Mouse (Mus musculus) Patski (cell line): ENCODE data around the gene H2afy. TPM values are rescaled to one million over a fixed set of nuclear protein-coding genes. Genes with fewer than 3 reads are reported as not detected.

Source experiments
- ATAC-seq: fragments of 100-300 bp; one replicate; pipeline ENCODE4 v1.8.0; 2021
- CTCF ChIA-PET: fragments of 350-600 bp; sonication (Branson Sonifier 250); formaldehyde crosslinking; loops from one replicate; lab custom pipeline; 2022; ENCODE audit warnings: inconsistent platforms; lab: Charles Lee
- POLR2A ChIA-PET: fragments of 350-600 bp; sonication (Branson Sonifier 250); formaldehyde crosslinking; loops from one replicate; lab custom pipeline; 2022; ENCODE audit warnings: antibody characterized with exemption, inconsistent platforms; lab: Charles Lee
- DNase-seq: peaks from one replicate; pipeline ENCODE4 v3.0.0-alpha.2; 2011; ENCODE audit warnings: low read depth, low spot score
- H3K27me3 ChIP-seq: fragments of 371-371 bp; one replicate; pipeline ENCODE4 v1.5.1; 2021
- CTCF ChIP-seq: fragments of 100-300 bp; IDR thresholded peaks from one replicate; pipeline ENCODE4 v1.5.1; 2021
- in situ Hi-C: fragments of 300-500 bp; cut with MboI; formaldehyde crosslinking; loops from 3 replicates; pipeline ENCODE4 v1.11.1; 2018; ENCODE audit warnings: low pct_unique_long_range_greater_than_20kb, mixed read lengths
- polyA plus RNA-seq: library from polyadenylated mRNA; unstranded; gene quantifications from one replicate; pipeline ENCODE4 v1.2.3, GENCODE M21; 2021

The H2afy gene
- 185 TPM for polyA plus RNA-seq

DNA sequence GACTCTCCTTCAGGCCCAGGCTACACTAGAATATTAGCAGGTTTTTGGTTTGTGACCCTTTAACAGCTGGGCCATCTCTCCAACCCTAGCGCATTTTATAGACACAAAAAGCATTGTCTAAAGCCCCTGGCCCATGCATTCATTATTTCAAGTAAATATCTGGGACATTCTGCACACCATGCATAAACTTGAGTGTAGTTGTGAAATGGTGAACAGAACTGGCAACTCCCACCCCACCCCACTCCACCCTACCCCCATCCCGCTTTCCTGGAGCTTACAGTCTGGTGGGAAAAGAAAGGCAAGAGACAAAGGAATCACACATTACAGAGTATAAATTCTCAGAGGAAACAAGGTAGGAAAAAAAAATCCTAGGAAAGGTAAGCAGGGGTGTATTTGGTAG is at the start of gene H2afy:
Gene H2afy, minus strand, starts transcription at position 162 of the 400 bp plus-strand sequence.
- in situ Hi-C loops: no loop called here
- CTCF ChIA-PET: interaction anchor here (0.8 to 1.5 kb wide), 2 partner anchors 16 to 32 kb away, joined by 3 read pairs; no protein-coding TSS in a partner anchor

GRCm38 (mm10) chr13:56183687-56184086 is 47.5 kb upstream of the H2afy start:
- ChIA-PET POLR2A (no interaction called here), CTCF (interaction anchor here (1.3 kb wide), 1 partner anchor 16 kb away, joined by 3 read pairs; no protein-coding TSS in a partner anchor)
- no peak for TF ChIP-seq CTCF
- DNase-seq: no peak
- ATAC-seq: no peak
- in situ Hi-C loops: no loop called here
- peaks cover 4% of the 10 kb centered on the region for H3K27me3 ChIP-seq

More for the DNA sequence above, at the start of gene H2afy:
- ATAC-seq (no peak), DNase-seq (no peak)
- POLR2A ChIA-PET: interaction anchor here (0.6 to 1.4 kb wide), 3 partner anchors 10 to 985 kb away, joined by 3 to 5 read pairs (median 4); no protein-coding TSS in a partner anchor
- TF ChIP-seq CTCF: no peak
- H3K27me3 ChIP-seq: peaks cover 6% of the 10 kb centered on the region

GRCm38 (mm10) chr13:56181424-56181823 is 45.3 kb upstream of the H2afy start:
- POLR2A ChIA-PET: no interaction called here

GRCm38 (mm10) chr13:56178416-56179035 is 42.4 kb upstream of the H2afy start, which contains the start of gene Tifab:
Tifab (minus strand) TSS chr13:56178885.
- TF ChIP-seq CTCF: no peak
- ATAC-seq (no peak), DNase-seq (no peak)
- in situ Hi-C loops: no loop called here
- peaks cover 12% of the 10 kb centered on the region for H3K27me3 ChIP-seq
- ChIA-PET POLR2A (no interaction called here), CTCF (no interaction called here)

More at GRCm38 (mm10) chr13:56181424-56181823, 45.3 kb upstream of the H2afy start:
- no peak for ATAC-seq
- no peak for TF ChIP-seq CTCF
- H3K27me3 ChIP-seq: peaks cover 8% of the 10 kb centered on the region
- no peak for DNase-seq
- in situ Hi-C loops: no loop called here
- CTCF ChIA-PET: no interaction called here

DNA sequence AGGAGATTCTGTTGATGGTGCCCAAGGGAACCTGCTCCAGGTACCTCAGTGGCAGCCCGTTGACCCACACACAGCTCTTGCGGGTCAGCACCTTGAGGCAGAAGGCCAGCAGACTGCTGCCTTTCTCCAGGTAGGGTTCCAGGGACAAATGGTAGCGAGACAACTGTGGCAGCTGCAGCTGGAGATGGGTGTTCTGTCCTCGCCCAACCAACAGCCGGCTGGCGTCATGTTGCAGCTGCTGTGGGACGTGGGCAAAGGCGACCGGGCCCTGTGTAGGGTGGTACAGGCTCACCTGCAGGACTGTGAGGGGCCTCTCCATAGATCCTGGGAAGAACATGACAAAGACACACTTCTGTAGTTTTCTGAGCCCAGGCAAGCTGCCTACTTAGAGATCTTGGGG is 40.1 kb upstream of the H2afy start:
- no peak for DNase-seq
- ATAC-seq: no peak
- H3K27me3 ChIP-seq: peaks cover 18% of the 10 kb centered on the region
- CTCF ChIA-PET: no interaction called here
- in situ Hi-C loops: no loop called here
- POLR2A ChIA-PET: no interaction called here
- no peak for TF ChIP-seq CTCF

GRCm38 (mm10) chr13:56175848-56176247 is 39.7 kb upstream of the H2afy start:
- ChIA-PET CTCF (no interaction called here), POLR2A (no interaction called here)
- H3K27me3 ChIP-seq: peaks cover 18% of the 10 kb centered on the region
- ATAC-seq (no peak), DNase-seq (no peak)
- no peak for TF ChIP-seq CTCF
- in situ Hi-C loops: no loop called here

- DNase-seq: no peak
- in situ Hi-C loops: no loop called here
- POLR2A ChIA-PET: no interaction called here
- peaks cover 14% of the 10 kb centered on the region for H3K27me3 ChIP-seq
- ATAC-seq: no peak
- TF ChIP-seq CTCF: no peak
- CTCF ChIA-PET: no interaction called here
Observed at GRCm38 (mm10) chr13:56172901-56173545, 36.9 kb upstream of the H2afy start.

DNA sequence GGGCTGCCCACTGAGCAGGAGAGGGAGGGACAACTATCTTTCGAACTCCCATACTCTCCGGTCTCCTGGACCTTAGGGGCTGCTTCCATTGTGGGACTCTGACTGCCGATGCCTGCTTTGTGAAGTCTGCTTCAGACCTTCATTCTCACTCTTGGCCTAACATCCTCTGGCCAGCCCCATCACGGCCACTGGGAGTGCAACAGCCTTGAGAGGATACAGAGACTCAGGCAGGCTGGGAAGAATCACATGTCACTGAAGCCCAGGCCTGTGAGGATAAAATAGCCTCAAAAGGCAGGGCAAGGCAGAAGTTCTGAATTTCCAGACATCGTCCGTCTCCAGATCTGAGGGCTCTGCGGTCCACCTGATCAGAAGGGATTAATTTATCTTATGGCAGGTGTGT is 35.9 kb upstream of the H2afy start:
- DNase-seq: no peak
- ATAC-seq: no peak
- no peak for TF ChIP-seq CTCF
- in situ Hi-C loops: no loop called here
- ChIA-PET POLR2A (no interaction called here), CTCF (no interaction called here)
- H3K27me3 ChIP-seq: peaks cover 14% of the 10 kb centered on the region

- CTCF ChIA-PET: interaction anchor here (1.1 to 1.8 kb wide), 5 partner anchors 9 to 33 kb away, joined by 3 to 12 read pairs (median 3); partner anchors contain the start of gene H2afy
- POLR2A ChIA-PET: no interaction called here
- no peak for DNase-seq
- ATAC-seq: no peak
- in situ Hi-C loops: no loop called here
- TF ChIP-seq CTCF: no peak
- H3K27me3 ChIP-seq: peaks cover 11% of the 10 kb centered on the region
Observed at GRCm38 (mm10) chr13:56168403-56168781, 32.2 kb upstream of the H2afy start.

DNA sequence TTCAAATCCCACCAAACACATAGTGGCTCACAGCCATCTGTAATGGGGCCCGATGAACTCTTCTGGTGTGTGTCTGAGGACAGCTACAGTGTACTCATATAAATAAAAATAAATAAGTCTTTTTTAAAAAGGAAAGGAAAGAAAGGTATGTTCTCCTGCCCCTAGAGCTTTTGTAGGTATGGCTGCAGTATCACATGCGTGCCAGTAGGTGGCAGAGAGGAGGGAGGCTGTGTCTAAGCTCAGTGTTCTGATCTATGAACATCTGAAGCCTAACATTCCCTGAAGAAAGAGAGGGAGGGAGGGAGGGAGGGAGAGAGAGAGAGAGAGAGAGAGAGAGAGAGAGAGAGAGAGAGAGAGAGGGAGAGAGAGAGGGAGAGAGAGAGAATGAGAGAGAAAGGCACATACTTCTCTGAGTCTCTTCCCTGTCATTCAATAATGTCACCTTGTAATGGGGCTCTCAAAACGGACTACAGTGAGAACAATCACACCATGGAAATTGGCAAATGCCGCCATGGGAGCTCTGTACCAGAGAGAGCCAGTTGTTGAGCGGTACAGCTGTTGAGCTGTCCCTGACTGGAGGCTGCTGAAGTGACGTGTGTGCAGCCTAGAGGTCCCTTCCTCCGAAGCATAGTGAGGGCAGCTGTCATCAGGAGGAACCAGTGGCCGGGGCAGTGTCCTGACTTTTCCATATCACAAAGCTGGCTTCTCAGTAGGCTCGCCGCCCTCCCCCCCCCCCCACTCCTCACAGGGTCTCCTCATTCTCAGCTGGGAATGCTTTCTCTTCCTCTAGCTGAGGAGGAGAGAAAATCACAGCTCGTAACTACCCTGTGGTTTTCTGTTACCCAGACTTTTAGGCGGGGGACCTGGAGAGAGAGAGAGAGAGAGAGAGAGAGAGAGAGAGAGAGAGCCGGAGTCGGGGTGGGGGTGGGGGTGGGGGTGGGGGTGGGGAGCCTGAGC is 31.6 kb upstream of the H2afy start:
- DNase-seq (no peak), ATAC-seq (no peak)
- no peak for TF ChIP-seq CTCF
- ChIA-PET CTCF (interaction anchor here (1.0 to 1.8 kb wide), 7 partner anchors 10 to 100 kb away, joined by 3 to 12 read pairs (median 3); partner anchors contain the start of gene H2afy), POLR2A (interaction anchor here (0.6 kb wide), 1 partner anchor 70 kb away, joined by 3 read pairs; no protein-coding TSS in a partner anchor)
- peaks cover 11% of the 10 kb centered on the region for H3K27me3 ChIP-seq
- in situ Hi-C loops: no loop called here
